Mouse (Mus musculus): ENCODE measurements around the gene Kcnq1. TPM values are rescaled to one million over a fixed set of nuclear protein-coding genes. Genes with fewer than 3 reads are reported as not detected.
A peak's percentile ranks its signal among the peaks of the same experiment; 100 is the strongest.

Kcnq1 gene
- polyA plus RNA-seq, 1 experiment from 2014 or later: 1.0 TPM

DNA sequence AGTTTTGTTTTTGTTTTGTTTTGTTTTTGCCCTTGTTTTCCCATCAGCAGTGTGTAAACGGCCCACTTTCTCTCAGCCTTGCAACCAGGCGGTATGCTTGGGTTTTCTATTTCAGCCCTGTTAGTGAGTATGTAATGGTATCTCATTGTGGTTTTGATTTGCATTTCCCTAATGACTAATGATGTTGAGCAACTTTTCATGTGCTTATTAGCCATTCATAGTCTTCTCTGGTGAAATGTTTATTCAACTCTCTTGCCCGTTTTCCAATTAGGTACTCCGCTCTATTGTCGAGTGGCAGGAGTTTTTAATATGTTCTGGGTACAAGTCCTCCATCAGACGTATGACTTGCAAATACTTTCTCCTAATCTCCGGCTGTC is 262.1 kb downstream of the Kcnq1 start:
- Histone ChIP-seq H3K9ac (no peak overlapping the region), H3K36me3 (no peaks in the 10 kb centered on the region), H3K9me3 (replicated peaks) (no peaks in the 10 kb centered on the region), H3K27ac (0 out of 2 replicates have a peak overlapping the region, but pooled peaks have one; percentile 7), H3K4me3 (no peak overlapping the region), H3K4me2 (replicated peaks) (no peak overlapping the region), H3K4me1 (peaks cover 20% of the 10 kb centered on the region), H3K27me3 (no peaks in the 10 kb centered on the region)
- no peak for ATAC-seq (ENCODE audit: low FRiP score)
- 47% methylated on average over 7 of the region's 7 CpGs for WGBS

GRCm38 (mm10) chr7:143371336-143371735 is 265.2 kb downstream of the Kcnq1 start:
- Histone ChIP-seq H3K36me3 (no peaks in the 10 kb centered on the region), H3K27me3 (no peaks in the 10 kb centered on the region; the same call in 1 of the 2 replicates), H3K27ac (no peak overlapping the region), H3K4me2 (replicated peaks) (no peak overlapping the region), H3K4me1 (peaks cover 12% of the 10 kb centered on the region), H3K4me3 (no peak overlapping the region), H3K9ac (no peak overlapping the region), H3K9me3 (replicated peaks) (no peaks in the 10 kb centered on the region)
- no peak for ATAC-seq (ENCODE audit: low FRiP score)
- 82% methylated on average over 2 of the region's 2 CpGs for WGBS

DNA sequence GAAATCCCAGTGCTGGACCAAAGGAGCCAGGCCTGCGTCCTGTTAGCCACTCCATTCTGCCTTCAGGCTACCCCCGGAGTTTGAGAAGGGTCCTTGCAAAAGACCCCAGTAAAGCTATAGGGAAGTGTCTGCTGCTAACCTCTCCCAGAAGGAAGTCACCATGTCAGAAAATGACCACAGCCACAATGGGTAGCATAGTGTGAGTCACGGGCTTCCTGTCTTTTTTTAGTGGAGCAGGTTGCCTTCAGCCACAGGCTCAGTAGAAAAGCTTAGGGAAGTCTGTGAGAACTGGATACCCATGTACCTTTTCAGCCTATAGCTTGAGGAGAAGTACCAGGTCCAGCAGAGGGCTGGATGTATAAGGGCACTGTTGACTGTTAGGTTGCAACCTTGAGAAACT is 267.1 kb downstream of the Kcnq1 start:
- Histone ChIP-seq H3K36me3 (no peaks in the 10 kb centered on the region), H3K27ac (no peak overlapping the region), H3K9ac (no peak overlapping the region), H3K4me2 (replicated peaks) (no peak overlapping the region), H3K4me3 (no peak overlapping the region), H3K4me1 (peaks cover 5% of the 10 kb centered on the region), H3K27me3 (no peaks in the 10 kb centered on the region; the same call in 1 of the 2 replicates), H3K9me3 (replicated peaks) (no peaks in the 10 kb centered on the region)
- no peak for ATAC-seq (ENCODE audit: low FRiP score)
- WGBS: 83% methylated on average over 3 of the region's 3 CpGs

- H3K36me3 ChIP-seq: no peaks in the 10 kb centered on the region
- no peak for ATAC-seq (ENCODE audit: low FRiP score)
- peaks cover 4% of the 10 kb centered on the region for H3K4me1 ChIP-seq
- no peak overlapping the region for H3K4me3 ChIP-seq
- no peak overlapping the region for H3K9ac ChIP-seq
- 86% methylated on average over 16 of the region's 16 CpGs for WGBS
- H3K9me3 ChIP-seq (replicated peaks): no peaks in the 10 kb centered on the region
- H3K27me3 ChIP-seq: no peaks in the 10 kb centered on the region; the same call in 1 of the 2 replicates
- no peak overlapping the region for H3K4me2 ChIP-seq (replicated peaks)
- H3K27ac ChIP-seq: no peak overlapping the region
Observed at GRCm38 (mm10) chr7:143375945-143376344, 269.8 kb downstream of the Kcnq1 start.

- Histone ChIP-seq H3K27ac (no peak overlapping the region), H3K27me3 (no peaks in the 10 kb centered on the region), H3K9ac (no peak overlapping the region), H3K36me3 (no peaks in the 10 kb centered on the region), H3K4me2 (replicated peaks) (no peak overlapping the region), H3K4me3 (no peak overlapping the region), H3K4me1 (peaks cover 3% of the 10 kb centered on the region), H3K9me3 (replicated peaks) (no peaks in the 10 kb centered on the region)
- 64% methylated on average over 20 of the region's 20 CpGs for WGBS
- no peak for ATAC-seq (ENCODE audit: low FRiP score)
Observed at GRCm38 (mm10) chr7:143380466-143381073, 274.4 kb downstream of the Kcnq1 start.

DNA sequence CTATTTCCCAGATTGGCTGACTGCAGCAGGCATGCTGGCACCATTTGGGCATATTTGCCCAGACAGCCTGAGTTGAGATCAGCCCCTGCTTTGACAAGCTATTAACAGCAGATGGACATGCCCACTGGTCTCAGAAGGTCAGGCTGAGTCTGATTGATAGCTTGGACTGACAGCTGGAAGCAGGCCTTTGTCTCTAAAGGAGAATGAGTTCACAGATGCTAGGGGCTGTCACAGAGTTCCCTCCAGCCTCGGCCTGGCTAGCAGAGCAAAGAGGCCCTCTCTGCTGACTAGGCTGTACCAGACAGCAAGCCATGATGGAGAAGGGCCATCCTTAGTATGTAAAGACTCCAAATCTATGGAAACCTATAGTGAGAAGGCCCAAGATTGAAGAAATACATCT is 280.5 kb downstream of the Kcnq1 start:
- ATAC-seq (ENCODE audit: low FRiP score): no peak
- no peak overlapping the region for H3K9ac ChIP-seq
- peaks cover 37% of the 10 kb centered on the region for H3K4me1 ChIP-seq
- peak overlapping the region; percentile 40; the same call in 1 of the 2 replicates for H3K27ac ChIP-seq
- no peak overlapping the region for H3K4me3 ChIP-seq
- H3K27me3 ChIP-seq: no peaks in the 10 kb centered on the region
- H3K9me3 ChIP-seq (replicated peaks): no peaks in the 10 kb centered on the region
- no peaks in the 10 kb centered on the region for H3K36me3 ChIP-seq
- H3K4me2 ChIP-seq (replicated peaks): no peak overlapping the region
- WGBS: 5% methylated on average over 1 of the region's 1 CpGs

GRCm38 (mm10) chr7:143388783-143389695 is 282.9 kb downstream of the Kcnq1 start:
- Histone ChIP-seq H3K4me2 (replicated peaks) (no peak overlapping the region), H3K4me1 (peaks cover 37% of the 10 kb centered on the region), H3K9ac (no peak overlapping the region; the same call in 1 of the 2 replicates), H3K36me3 (no peaks in the 10 kb centered on the region), H3K9me3 (replicated peaks) (0 out of 2 replicates have a peak, but pooled peaks cover 3% of the 10 kb centered on the region), H3K4me3 (no peak overlapping the region), H3K27ac (peak overlapping the region; percentile 60; the same call in 1 of the 2 replicates), H3K27me3 (no peaks in the 10 kb centered on the region)
- ATAC-seq (ENCODE audit: low FRiP score): peak; percentile 70
- WGBS: 58% methylated on average over 27 of the region's 27 CpGs

- H3K4me1 ChIP-seq: peaks cover 37% of the 10 kb centered on the region
- 70% methylated on average over 2 of the region's 2 CpGs for WGBS
- peak overlapping the region; percentile 60 for H3K27ac ChIP-seq
- no peaks in the 10 kb centered on the region for H3K36me3 ChIP-seq
- ATAC-seq (ENCODE audit: low FRiP score): no peak
- H3K4me3 ChIP-seq: no peak overlapping the region
- H3K4me2 ChIP-seq (replicated peaks): no peak overlapping the region
- H3K9me3 ChIP-seq (replicated peaks): 0 out of 2 replicates have a peak, but pooled peaks cover 3% of the 10 kb centered on the region
- H3K27me3 ChIP-seq: no peaks in the 10 kb centered on the region
- H3K9ac ChIP-seq: no peak overlapping the region
Observed at GRCm38 (mm10) chr7:143389860-143390259, 283.7 kb downstream of the Kcnq1 start.

- no peak overlapping the region for H3K9ac ChIP-seq
- no peak overlapping the region for H3K4me2 ChIP-seq (replicated peaks)
- no peak for ATAC-seq (ENCODE audit: low FRiP score)
- H3K27ac ChIP-seq: no peak overlapping the region
- H3K36me3 ChIP-seq: no peaks in the 10 kb centered on the region
- no peak overlapping the region for H3K4me3 ChIP-seq
- H3K4me1 ChIP-seq: peaks cover 35% of the 10 kb centered on the region
- H3K9me3 ChIP-seq (replicated peaks): 0 out of 2 replicates have a peak, but pooled peaks cover 3% of the 10 kb centered on the region
- no peaks in the 10 kb centered on the region for H3K27me3 ChIP-seq
- WGBS: 85% methylated on average over 12 of the region's 12 CpGs
Observed at GRCm38 (mm10) chr7:143390277-143390948, 284.3 kb downstream of the Kcnq1 start.

DNA sequence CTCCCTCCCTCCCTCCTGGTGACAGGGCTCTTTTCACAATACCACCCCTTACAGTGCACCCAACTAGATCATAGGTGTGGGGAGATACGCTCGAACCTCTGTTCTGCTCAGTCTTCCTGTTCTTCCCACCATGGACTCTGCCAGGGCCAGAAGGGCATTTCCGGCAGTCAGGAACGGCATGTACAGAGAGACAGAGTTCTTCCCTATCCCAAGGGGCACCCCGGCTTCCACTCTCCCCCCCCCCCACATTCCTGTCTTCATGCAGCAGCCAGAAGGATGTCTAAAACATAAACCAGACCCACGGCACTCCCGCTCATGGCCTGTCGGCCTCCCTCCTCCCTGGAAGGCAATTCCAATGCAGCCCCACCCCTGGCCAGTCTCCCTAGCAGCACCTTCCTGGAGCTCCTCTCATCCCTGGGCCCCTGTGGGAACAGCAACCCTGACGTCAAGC is 289.0 kb downstream of the Kcnq1 start:
- no peak for ATAC-seq (ENCODE audit: low FRiP score)
- WGBS: 73% methylated on average over 9 of the region's 9 CpGs
- Histone ChIP-seq H3K27ac (no peak overlapping the region), H3K27me3 (no peaks in the 10 kb centered on the region), H3K9me3 (replicated peaks) (0 out of 2 replicates have a peak, but pooled peaks cover 3% of the 10 kb centered on the region), H3K9ac (no peak overlapping the region), H3K36me3 (no peaks in the 10 kb centered on the region), H3K4me1 (peaks cover 4% of the 10 kb centered on the region; the same call in 1 of the 2 replicates), H3K4me2 (replicated peaks) (no peak overlapping the region), H3K4me3 (no peak overlapping the region)

DNA sequence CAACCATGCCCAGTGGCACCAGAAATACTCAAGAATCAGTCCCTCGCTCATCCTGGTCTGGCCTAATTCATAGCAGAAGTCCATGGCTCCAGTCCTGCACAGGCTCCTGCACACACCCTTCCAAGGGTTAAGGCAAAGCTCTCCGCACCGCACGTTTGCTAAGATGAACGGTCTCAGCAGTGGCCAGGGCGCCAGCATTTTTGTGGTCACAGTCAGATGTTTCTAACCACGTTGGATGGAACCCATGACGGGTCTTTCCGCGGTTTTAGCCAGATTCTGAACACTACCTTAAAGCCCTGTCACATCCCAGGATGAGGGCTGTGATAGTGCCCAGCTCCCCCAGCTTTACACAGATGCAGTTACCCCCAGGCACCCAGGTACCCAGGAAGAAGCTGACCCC is 293.6 kb downstream of the Kcnq1 start:
- Histone ChIP-seq H3K9ac (no peak overlapping the region), H3K27me3 (no peaks in the 10 kb centered on the region), H3K4me2 (replicated peaks) (no peak overlapping the region), H3K4me1 (peaks cover 6% of the 10 kb centered on the region), H3K4me3 (no peak overlapping the region), H3K9me3 (replicated peaks) (no peaks in the 10 kb centered on the region), H3K27ac (no peak overlapping the region), H3K36me3 (no peaks in the 10 kb centered on the region)
- 89% methylated on average over 10 of the region's 10 CpGs for WGBS
- ATAC-seq (ENCODE audit: low FRiP score): no peak

- Histone ChIP-seq H3K9ac (no peak overlapping the region), H3K27me3 (no peaks in the 10 kb centered on the region), H3K27ac (no peak overlapping the region), H3K36me3 (no peaks in the 10 kb centered on the region), H3K4me1 (peaks cover 6% of the 10 kb centered on the region), H3K9me3 (replicated peaks) (no peaks in the 10 kb centered on the region), H3K4me3 (no peak overlapping the region), H3K4me2 (replicated peaks) (no peak overlapping the region)
- ATAC-seq (ENCODE audit: low FRiP score): no peak
- WGBS: 30% methylated on average over 6 of the region's 6 CpGs
Observed at GRCm38 (mm10) chr7:143400599-143400998, 294.4 kb downstream of the Kcnq1 start.
